ENCODE assay signal across 18 mouse cellular contexts in the genomic region with DNA sequence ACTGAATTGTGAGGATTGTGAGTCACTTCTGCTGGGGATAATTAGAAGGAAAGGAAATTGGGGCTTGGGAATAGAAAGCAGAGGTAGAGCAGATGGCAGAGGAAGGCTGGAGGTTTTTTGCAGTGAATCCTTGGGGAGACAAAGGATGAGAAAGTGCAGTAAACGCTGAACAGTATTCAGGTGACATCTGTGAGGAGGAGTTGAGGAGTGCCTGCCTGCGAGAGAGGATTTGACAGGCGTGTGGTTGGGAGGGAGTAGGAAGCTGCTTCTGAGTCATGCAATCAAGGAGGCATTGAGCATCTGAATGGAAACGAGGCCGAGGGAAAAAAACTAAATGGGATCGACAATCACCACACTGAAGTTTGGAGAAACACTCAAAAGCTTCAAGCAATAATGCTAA.
DNase-seq lines count a peak whose midpoint lies in the region; ATAC-seq and TF ChIP-seq lines count a peak whose summit lies in the region.
"Had no signal": no experiment of that assay in that cellular context is flagged by ENCODE, and none has a peak within 500 bp of the region (broad histone marks: within the 10 kb centered on the region; RNA-seq: fewer than 3 reads in every experiment).

No protein-coding gene starts in this region.

- no peak overlapping the region for H3K9ac ChIP-seq in forebrain, embryonic 14.5 days (ENCODE audit: low read length)
- H3K9ac ChIP-seq in forebrain, embryonic 11.5 days (ENCODE audit: low read length): no peak overlapping the region
- H3K9ac ChIP-seq in intestine, embryonic 15.5 days: no peak overlapping the region
- H3K9ac ChIP-seq in hindbrain, embryonic 11.5 days (ENCODE audit: low read depth, low read length): no peak overlapping the region
- H3K9ac ChIP-seq: embryonic facial prominence, embryonic 12.5 days; lung, embryonic 15.5 days; neural tube, embryonic 12.5 days; stomach, embryonic 15.5 days had no signal

- no peaks in the 10 kb centered on the region for H3K36me3 ChIP-seq in forebrain, embryonic 14.5 days (ENCODE audit: control insufficient read depth, insufficient read depth, low read length)
- H3K36me3 ChIP-seq in forebrain, embryonic 11.5 days (ENCODE audit: control insufficient read depth, insufficient read depth, low read length): no peaks in the 10 kb centered on the region
- no peaks in the 10 kb centered on the region for H3K36me3 ChIP-seq in intestine, embryonic 15.5 days
- H3K36me3 ChIP-seq in hindbrain, embryonic 11.5 days (ENCODE audit: control insufficient read depth, insufficient read depth, low read length): no peaks in the 10 kb centered on the region
- H3K36me3 ChIP-seq: embryonic facial prominence, embryonic 12.5 days; lung, embryonic 15.5 days; neural tube, embryonic 12.5 days; stomach, embryonic 15.5 days had no signal

- ATAC-seq in forebrain, embryonic 14.5 days: no peak
- ATAC-seq in forebrain, embryonic 11.5 days (replicated peaks; ENCODE audit: low FRiP score): no peak
- no peak for ATAC-seq in intestine, embryonic 15.5 days
- ATAC-seq in hindbrain, embryonic 11.5 days (ENCODE audit: low FRiP score): no peak
- ATAC-seq: intestine, embryonic 16.5 days had no signal

- H3K27ac ChIP-seq in forebrain, embryonic 14.5 days (ENCODE audit: low read depth, low read length): no peak overlapping the region
- H3K27ac ChIP-seq in forebrain, embryonic 11.5 days (ENCODE audit: low read depth, low read length): no peak overlapping the region
- peak overlapping the region; percentile 92 for H3K27ac ChIP-seq in left cerebral cortex, adult 2 months
- no peak overlapping the region for H3K27ac ChIP-seq in intestine, embryonic 15.5 days
- H3K27ac ChIP-seq in hindbrain, embryonic 11.5 days (ENCODE audit: low read depth, low read length): no peak overlapping the region
- H3K27ac ChIP-seq: embryonic facial prominence, embryonic 12.5 days; lung, embryonic 15.5 days; neural tube, embryonic 12.5 days; stomach, embryonic 15.5 days had no signal

- DNase-seq in forebrain, embryonic 14.5 days (ENCODE audit: low spot score): peak; percentile 28
- DNase-seq in forebrain, embryonic 11.5 days (ENCODE audit: low spot score): no peak
- peak; percentile 88 for DNase-seq in right cerebral cortex, adult 18-20 months
- DNase-seq in right cerebral cortex, postnatal 4 days: no peak
- peak; percentile 57 to 66 for DNase-seq in left cerebral cortex, adult 2 months (ENCODE audit: extremely low spot score in 1 of 2, low spot score in 2 of 2)
- DNase-seq in telencephalon, adult 2 months (ENCODE audit: low read depth, low spot score): peak; percentile 94
- no peak for DNase-seq in hindbrain, embryonic 11.5 days (ENCODE audit: low spot score)
- DNase-seq: adrenal gland, postnatal 10 days; cerebellum, adult 11-12 months; heart, postnatal 36 days; kidney, postnatal 25 days; thymus, postnatal 4 days had no signal

- intact Hi-C loops in left cerebral cortex, adult 2 months (cut with DNase I): loop anchor here (2.0 to 10.0 kb wide), 7 partner anchors 202 to 1656 kb away; no protein-coding TSS in a partner anchor

- 43% methylated on average over 6 of the region's 6 CpGs for WGBS in forebrain, embryonic 14.5 days
- 56% methylated on average over 6 of the region's 6 CpGs for WGBS in forebrain, embryonic 11.5 days
- WGBS in intestine, embryonic 15.5 days: 61% methylated on average over 6 of the region's 6 CpGs
- WGBS in hindbrain, embryonic 11.5 days: 68% methylated on average over 6 of the region's 6 CpGs

- no peak overlapping the region for H3K4me2 ChIP-seq in forebrain, embryonic 14.5 days (ENCODE audit: low read length)
- no peak overlapping the region for H3K4me2 ChIP-seq in forebrain, embryonic 11.5 days (ENCODE audit: low read depth, low read length, severe bottlenecking)
- H3K4me2 ChIP-seq in intestine, embryonic 15.5 days (replicated peaks): no peak overlapping the region
- H3K4me2 ChIP-seq in hindbrain, embryonic 11.5 days (replicated peaks; ENCODE audit: low read depth, low read length): no peak overlapping the region
- H3K4me2 ChIP-seq: embryonic facial prominence, embryonic 12.5 days; lung, embryonic 15.5 days; neural tube, embryonic 12.5 days; stomach, embryonic 15.5 days had no signal

- TF ChIP-seq CTCF in left cerebral cortex, adult 2 months (IDR thresholded peaks at IDR 0.05): no peak

- no peak overlapping the region for H3K4me3 ChIP-seq in forebrain, embryonic 14.5 days (ENCODE audit: low read depth, low read length)
- no peak overlapping the region for H3K4me3 ChIP-seq in forebrain, embryonic 11.5 days (ENCODE audit: low read depth, low read length)
- H3K4me3 ChIP-seq in left cerebral cortex, adult 2 months: no peak overlapping the region
- H3K4me3 ChIP-seq in intestine, embryonic 15.5 days (replicated peaks): no peak overlapping the region
- no peak overlapping the region for H3K4me3 ChIP-seq in hindbrain, embryonic 11.5 days (ENCODE audit: low read depth, low read length)
- H3K4me3 ChIP-seq: embryonic facial prominence, embryonic 12.5 days; lung, embryonic 15.5 days; neural tube, embryonic 12.5 days; stomach, embryonic 15.5 days had no signal

- no peaks in the 10 kb centered on the region for H3K4me1 ChIP-seq in forebrain, embryonic 14.5 days (ENCODE audit: control insufficient read depth, insufficient read depth, low read length)
- H3K4me1 ChIP-seq in forebrain, embryonic 11.5 days (replicated peaks; ENCODE audit: control insufficient read depth, insufficient read depth, low read length): no peaks in the 10 kb centered on the region
- no peaks in the 10 kb centered on the region for H3K4me1 ChIP-seq in intestine, embryonic 15.5 days (replicated peaks)
- no peaks in the 10 kb centered on the region for H3K4me1 ChIP-seq in hindbrain, embryonic 11.5 days (replicated peaks; ENCODE audit: control insufficient read depth, insufficient read depth, low read length)
- H3K4me1 ChIP-seq: embryonic facial prominence, embryonic 12.5 days; lung, embryonic 15.5 days; neural tube, embryonic 12.5 days; stomach, embryonic 15.5 days had no signal

- no peaks in the 10 kb centered on the region for H3K27me3 ChIP-seq in forebrain, embryonic 14.5 days (replicated peaks; ENCODE audit: control insufficient read depth, insufficient read depth, low read length)
- H3K27me3 ChIP-seq in forebrain, embryonic 11.5 days (ENCODE audit: control insufficient read depth, insufficient read depth, low read length): no peaks in the 10 kb centered on the region
- no peaks in the 10 kb centered on the region for H3K27me3 ChIP-seq in intestine, embryonic 15.5 days (replicated peaks)
- H3K27me3 ChIP-seq in hindbrain, embryonic 11.5 days (ENCODE audit: control insufficient read depth, insufficient read depth, low read length): no peaks in the 10 kb centered on the region
- H3K27me3 ChIP-seq: embryonic facial prominence, embryonic 12.5 days; lung, embryonic 15.5 days; neural tube, embryonic 12.5 days; stomach, embryonic 15.5 days had no signal

- no peaks in the 10 kb centered on the region for H3K9me3 ChIP-seq in forebrain, embryonic 14.5 days (replicated peaks; ENCODE audit: control insufficient read depth, low read length)
- no peaks in the 10 kb centered on the region for H3K9me3 ChIP-seq in forebrain, embryonic 11.5 days (ENCODE audit: control insufficient read depth, low read length)
- no peaks in the 10 kb centered on the region for H3K9me3 ChIP-seq in intestine, embryonic 15.5 days
- H3K9me3 ChIP-seq in hindbrain, embryonic 11.5 days (ENCODE audit: control insufficient read depth, low read length): no peaks in the 10 kb centered on the region
- H3K9me3 ChIP-seq: embryonic facial prominence, embryonic 12.5 days; lung, embryonic 15.5 days; neural tube, embryonic 12.5 days; stomach, embryonic 15.5 days had no signal

Comparison
In these comparisons a context has a peak if more than half of its experiments do, and no peak if none do; other contexts are left out.
1. DNase-seq: peak in forebrain, embryonic 14.5 days (single experiment), right cerebral cortex, adult 18-20 months (single experiment), left cerebral cortex, adult 2 months (2 of 2) and telencephalon, adult 2 months (single experiment); none in forebrain, embryonic 11.5 days (single experiment), right cerebral cortex, postnatal 4 days (single experiment) and hindbrain, embryonic 11.5 days (single experiment).